Mouse (Mus musculus) megakaryocyte, embryonic 14.5 days (primary cell): Measurements from ENCODE around the gene Gm45015. TPM values are rescaled to one million over a fixed set of nuclear protein-coding genes. Genes with fewer than 3 reads are reported as not detected.
A peak's percentile ranks its signal among the peaks of the same experiment; 100 is the strongest.
"Not testable (repeated sequence)": the region's sequence is repeated elsewhere in the genome, so short reads cannot be mapped to it uniquely, and the experiment has no call there.

Experiments
- H3K27me3 ChIP-seq: replicated peaks from 2 replicates; pipeline ENCODE3; 2012; ENCODE audit warnings: inconsistent platforms
- H3K36me3 ChIP-seq: replicated peaks from 2 replicates; pipeline ENCODE3; 2012; ENCODE audit warnings: low read length, inconsistent platforms, mixed read lengths
- H3K4me1 ChIP-seq: 2 replicates; pipeline ENCODE4 v1.6.1; 2012; ENCODE audit warnings: inconsistent platforms
- H3K4me3 ChIP-seq: replicated peaks from 2 replicates; pipeline ENCODE3; 2012; ENCODE audit warnings: moderate library complexity, mild to moderate bottlenecking, inconsistent platforms
- H3K9me3 ChIP-seq: 2 replicates; pipeline ENCODE4 v1.6.1; 2012; ENCODE audit warnings: inconsistent platforms
- FLI1 ChIP-seq: IDR thresholded peaks from 2 replicates; pipeline ENCODE4 v1.6.1; 2012; ENCODE audit warnings: low read length, inconsistent platforms, mixed read lengths
- GATA1 ChIP-seq: IDR thresholded peaks from 3 replicates; pipeline ENCODE4 v1.6.1; 2012; ENCODE audit warnings: mixed read lengths, low read length, inconsistent platforms, borderline replicate concordance
- polyA plus RNA-seq: library from polyadenylated mRNA; stranded (reverse); fragments of >175 nt; gene quantifications from 2 replicates; pipeline ENCODE4 v1.2.3, GENCODE M21; 2012; ENCODE audit warnings: low replicate concordance; ENCODE audit not compliant: insufficient read depth

Gm45015 gene
- polyA plus RNA-seq, 1 experiment: not detected

- peak overlapping the region; percentile 97 for H3K4me3 ChIP-seq
- TF ChIP-seq GATA1 (no peak), FLI1 (no peak)
- peaks cover 25% of the 10 kb centered on the region for H3K4me1 ChIP-seq
- H3K9me3 ChIP-seq: no peaks in the 10 kb centered on the region
- H3K36me3 ChIP-seq: peaks cover 17% of the 10 kb centered on the region
- peaks cover 10% of the 10 kb centered on the region for H3K27me3 ChIP-seq
Measured at GRCm38 (mm10) chrX:73342068-73342467, 5.4 kb upstream of the Gm45015 start.

DNA sequence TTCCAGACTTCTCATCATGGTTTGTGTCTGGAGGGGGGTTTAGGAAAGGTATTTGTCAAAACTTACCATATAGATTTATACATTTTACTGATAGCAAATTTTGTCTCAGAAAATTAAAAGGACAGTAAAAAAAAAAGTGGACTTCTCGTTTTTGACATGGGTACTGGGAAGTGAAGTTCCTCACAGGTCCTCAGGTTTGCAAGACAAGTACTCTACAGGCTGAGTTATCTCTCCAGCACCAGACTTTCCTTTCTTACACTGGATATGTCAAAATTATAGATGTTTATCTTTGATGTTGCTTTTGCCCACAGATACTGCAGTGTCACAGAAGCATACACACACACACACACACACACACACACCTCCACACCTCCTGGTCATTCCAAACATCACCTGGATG is 4.8 kb upstream of the Gm45015 start:
- no peaks in the 10 kb centered on the region for H3K9me3 ChIP-seq
- peaks cover 15% of the 10 kb centered on the region for H3K27me3 ChIP-seq
- peaks cover 25% of the 10 kb centered on the region for H3K4me1 ChIP-seq
- H3K4me3 ChIP-seq: no peak overlapping the region
- TF ChIP-seq GATA1 (no peak), FLI1 (no peak)
- peaks cover 17% of the 10 kb centered on the region for H3K36me3 ChIP-seq

- H3K4me3 ChIP-seq: no peak overlapping the region
- peaks cover 8% of the 10 kb centered on the region for H3K4me1 ChIP-seq
- peaks cover 28% of the 10 kb centered on the region for H3K27me3 ChIP-seq
- TF ChIP-seq GATA1 (no peak), FLI1 (no peak)
- no peaks in the 10 kb centered on the region for H3K36me3 ChIP-seq
- H3K9me3 ChIP-seq: no peaks in the 10 kb centered on the region
Measured at GRCm38 (mm10) chrX:73333548-73333947, 3.1 kb downstream of the Gm45015 start.

DNA sequence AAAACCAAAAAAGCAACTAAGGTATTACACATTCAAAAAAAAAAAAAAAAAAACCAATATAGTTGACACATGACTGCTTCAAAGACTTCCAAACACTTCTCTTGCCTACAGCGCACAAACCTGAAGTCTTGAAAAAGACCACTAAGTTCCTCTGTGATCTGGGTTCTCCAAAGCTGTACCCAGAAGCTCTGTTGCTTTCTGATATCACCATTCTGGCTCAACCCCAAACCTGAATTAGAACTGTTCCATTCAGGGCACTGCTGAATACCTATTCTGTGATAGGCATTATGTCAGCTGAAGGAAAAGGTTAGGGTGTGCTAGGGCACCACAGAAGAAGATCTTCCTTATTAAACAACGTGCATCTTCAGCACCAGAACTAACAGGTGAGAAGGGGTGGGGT is 9.4 kb downstream of the Gm45015 start:
- Histone ChIP-seq H3K4me1 (peaks cover 7% of the 10 kb centered on the region; the same call in 1 of the 2 replicates), H3K4me3 (no peak overlapping the region), H3K36me3 (no peaks in the 10 kb centered on the region), H3K9me3 (no peaks in the 10 kb centered on the region), H3K27me3 (peaks cover 7% of the 10 kb centered on the region)
- TF ChIP-seq GATA1: no peak
- TF ChIP-seq FLI1: no peak

DNA sequence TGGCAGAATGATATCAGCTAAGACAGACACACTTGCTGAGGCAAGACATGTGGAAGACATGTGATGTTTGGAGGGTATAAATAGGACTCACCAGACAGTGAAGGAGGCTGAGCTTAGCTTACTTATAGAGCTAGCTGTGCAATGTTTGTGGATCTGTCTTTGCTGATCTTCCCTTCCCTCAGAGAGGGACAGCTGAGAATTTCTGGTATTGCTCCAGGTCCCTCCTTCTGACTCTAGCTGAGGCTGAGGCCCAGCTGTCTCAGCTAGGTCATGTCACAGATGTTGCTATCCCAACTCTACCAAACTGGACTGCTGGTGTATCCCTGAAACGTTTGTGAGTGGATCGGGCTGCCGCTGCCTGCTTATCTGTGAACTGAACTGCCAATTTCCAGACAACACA is 15.6 kb downstream of the Gm45015 start:
- TF ChIP-seq FLI1 (no peak), GATA1 (no peak)
- peaks cover 6% of the 10 kb centered on the region for H3K4me1 ChIP-seq
- no peak overlapping the region for H3K4me3 ChIP-seq
- H3K36me3 ChIP-seq: no peaks in the 10 kb centered on the region
- H3K27me3 ChIP-seq: peaks cover 3% of the 10 kb centered on the region
- H3K9me3 ChIP-seq: no peaks in the 10 kb centered on the region

- Histone ChIP-seq H3K36me3 (no peaks in the 10 kb centered on the region), H3K9me3 (no peaks in the 10 kb centered on the region), H3K27me3 (peaks cover 16% of the 10 kb centered on the region), H3K4me1 (no peaks in the 10 kb centered on the region), H3K4me3 (no peak overlapping the region)
- TF ChIP-seq FLI1 (no peak), GATA1 (no peak)
Measured at GRCm38 (mm10) chrX:73312522-73312921, 24.1 kb downstream of the Gm45015 start.

DNA sequence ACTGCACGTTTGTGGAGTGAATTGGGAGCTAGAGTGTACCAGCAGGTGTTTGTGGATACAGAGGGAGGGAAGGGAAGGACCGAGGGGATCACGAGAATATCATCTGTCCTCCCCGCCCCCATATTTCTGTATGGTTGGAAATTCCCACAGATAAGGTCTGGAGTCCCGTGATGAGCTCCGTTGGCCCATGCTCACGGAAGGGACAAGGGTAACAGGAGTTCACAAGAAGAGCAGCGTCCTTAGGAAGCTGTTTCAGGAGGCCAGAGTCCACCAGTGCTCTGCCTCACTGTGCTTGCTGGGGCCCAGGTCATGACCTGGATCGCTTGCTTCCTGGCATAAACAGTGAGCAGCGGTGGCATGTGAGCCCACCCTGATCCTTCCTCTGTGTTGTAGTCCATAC is 40.9 kb downstream of the Gm45015 start:
- not testable (repeated sequence) for H3K4me1 ChIP-seq, H3K27me3 ChIP-seq, H3K9me3 ChIP-seq, H3K4me3 ChIP-seq, H3K36me3 ChIP-seq

- H3K9me3 ChIP-seq, H3K4me1 ChIP-seq, H3K4me3 ChIP-seq, H3K36me3 ChIP-seq, H3K27me3 ChIP-seq: not testable (repeated sequence)
Measured at GRCm38 (mm10) chrX:73292876-73293275, 43.8 kb downstream of the Gm45015 start, which contains the start of the genes Xlr5a and Xlr5c. Gene Xlr5a, minus strand, starts transcription at chrX:73292976. Gene Xlr5c, minus strand, starts transcription at chrX:73292976.

Other genes starting within 250 kb of the Gm45015 start
- not detected in 2 replicates for gene Xlr3a, start 239.7 kb downstream of the Gm45015 start, polyA plus RNA-seq
- 0.03 TPM in 1 of 2 replicates, not detected in the other for gene Gm14685, start 219.8 kb downstream of the Gm45015 start, polyA plus RNA-seq
- gene Xlr5b, start 188.0 kb downstream of the Gm45015 start, polyA plus RNA-seq: not detected in 2 replicates
- gene DXBay18, start 187.4 kb downstream of the Gm45015 start, polyA plus RNA-seq: not detected in 2 replicates
- not detected in 2 replicates for gene Spin2d, start 159.9 kb downstream of the Gm45015 start, polyA plus RNA-seq
- 0.17 TPM in 1 of 2 replicates, not detected in the other for gene Xlr3b, start 144.6 kb downstream of the Gm45015 start, polyA plus RNA-seq
- 0.91 TPM in 1 of 2 replicates, not detected in the other for gene Xlr4b, start 122.5 kb downstream of the Gm45015 start, polyA plus RNA-seq
- gene F8a, start 108.5 kb downstream of the Gm45015 start, polyA plus RNA-seq: 18.9 and 42.4 TPM in 2 replicates
- gene Xlr4c, start 93.7 kb downstream of the Gm45015 start, polyA plus RNA-seq: 2.7 TPM in 1 of 2 replicates, not detected in the other
- not detected in 2 replicates for gene Xlr3c, start 71.5 kb downstream of the Gm45015 start, polyA plus RNA-seq
- gene Xlr5a, start 43.9 kb downstream of the Gm45015 start, polyA plus RNA-seq: not detected in 2 replicates
- not detected in 2 replicates for gene Xlr5c, start 43.9 kb downstream of the Gm45015 start, polyA plus RNA-seq
- gene Zfp275, start 5.8 kb upstream of the Gm45015 start, polyA plus RNA-seq: 0.34 and 0.38 TPM in 2 replicates
- gene Gm18336, start 61.9 kb upstream of the Gm45015 start, polyA plus RNA-seq: not detected in 2 replicates
- gene Zfp92, start 74.3 kb upstream of the Gm45015 start, polyA plus RNA-seq: not detected in 2 replicates
- gene Trex2, start 98.5 kb upstream of the Gm45015 start, polyA plus RNA-seq: not detected in 2 replicates
- 4.9 TPM in 1 of 2 replicates, not detected in the other for gene Haus7, start 122.2 kb upstream of the Gm45015 start, polyA plus RNA-seq
- not detected in 2 replicates for gene Bgn, start 146.8 kb upstream of the Gm45015 start, polyA plus RNA-seq
- 0.13 TPM in 1 of 2 replicates, not detected in the other for gene Atp2b3, start 166.2 kb upstream of the Gm45015 start, polyA plus RNA-seq